In genomic region chr5:146428109-146428508, GRCm38 (mm10) we compare ENCODE assay signal across 21 mouse cellular contexts. TPM values are rescaled to one million over a fixed set of nuclear protein-coding genes. Genes with fewer than 3 reads are reported as not detected.
"Had no signal": no experiment of that assay in that cellular context is flagged by ENCODE, and none has a peak within 500 bp of the region (broad histone marks: within the 10 kb centered on the region; RNA-seq: fewer than 3 reads in every experiment).

No protein-coding gene starts in this region.

- ATAC-seq: intestine, postnatal 0 days; liver, postnatal 0 days; lung, postnatal 0 days; midbrain, embryonic 13.5 days had no signal

- H3K4me3 ChIP-seq: limb, embryonic 12.5 days; limb, embryonic 15.5 days; midbrain, embryonic 13.5 days had no signal

- H3K27ac ChIP-seq: kidney, postnatal 0 days; limb, embryonic 12.5 days; limb, embryonic 15.5 days; liver, embryonic 14.5 days; macrophage; midbrain, embryonic 13.5 days; stomach, postnatal 0 days had no signal

- DNase-seq: kidney, adult 2 months; kidney, postnatal 36 days; left cerebral cortex, postnatal 4 days; liver, postnatal 0 days; lung, embryonic 14.5 days; right cerebral cortex, postnatal 4 days; thymus, postnatal 25 days had no signal

RNA-seq across cellular contexts. Expression of gene Wasf3, which starts 43.3 kb away (rescaled TPM):
- total RNA-seq: megakaryocyte, adult 5-6 weeks had no signal

RNA-seq across cellular contexts. Expression of gene Gm6408, which starts 53.7 kb away (rescaled TPM):
- total RNA-seq: layer of hippocampus, postnatal 25 days; left cerebral cortex, adult 18-20 months; left cerebral cortex, postnatal 14 days; left cerebral cortex, postnatal 4 days; megakaryocyte, adult 5-6 weeks; midbrain, postnatal 0 days had no signal
